In genomic region chr19:49805636-49806397, GRCm38 (mm10) we compare ENCODE assay signal across 14 mouse cellular contexts.
"Had no signal": no experiment of that assay in that cellular context is flagged by ENCODE, and none has a peak within 500 bp of the region (broad histone marks: within the 10 kb centered on the region; RNA-seq: fewer than 3 reads in every experiment).

No protein-coding gene starts in this region.

- H3K4me3 ChIP-seq: limb, embryonic 15.5 days; liver, embryonic 12.5 days; neural tube, embryonic 15.5 days; stomach, embryonic 15.5 days had no signal

- H3K4me1 ChIP-seq: limb, embryonic 15.5 days; liver, embryonic 12.5 days; neural tube, embryonic 15.5 days; stomach, embryonic 15.5 days had no signal

- H3K27ac ChIP-seq: kidney, postnatal 0 days; limb, embryonic 15.5 days; liver, embryonic 12.5 days; neural tube, embryonic 15.5 days; stomach, embryonic 15.5 days had no signal

- DNase-seq: kidney, adult 11 months; kidney, adult 9 months; kidney, postnatal 36 days; layer of hippocampus, adult 9-11 months; layer of hippocampus, postnatal 36 days; right cerebral cortex, postnatal 14 days; thymus, adult 2 months; thymus, postnatal 36 days had no signal

- H3K36me3 ChIP-seq: limb, embryonic 15.5 days; liver, embryonic 12.5 days; neural tube, embryonic 15.5 days; stomach, embryonic 15.5 days had no signal

- ATAC-seq: inflammation-experienced regulatory T-cells, adult 6 months; liver, embryonic 12.5 days had no signal

- H3K4me2 ChIP-seq: limb, embryonic 15.5 days; liver, embryonic 12.5 days; neural tube, embryonic 15.5 days; stomach, embryonic 15.5 days had no signal

- H3K9me3 ChIP-seq: limb, embryonic 15.5 days; liver, embryonic 12.5 days; neural tube, embryonic 15.5 days; stomach, embryonic 15.5 days had no signal

- H3K27me3 ChIP-seq: limb, embryonic 15.5 days; liver, embryonic 12.5 days; neural tube, embryonic 15.5 days; stomach, embryonic 15.5 days had no signal

- H3K9ac ChIP-seq: limb, embryonic 15.5 days; liver, embryonic 12.5 days; neural tube, embryonic 15.5 days; stomach, embryonic 15.5 days had no signal
